Mouse (Mus musculus): ENCODE data around the gene Prtn3.

The Prtn3 gene

DNA sequence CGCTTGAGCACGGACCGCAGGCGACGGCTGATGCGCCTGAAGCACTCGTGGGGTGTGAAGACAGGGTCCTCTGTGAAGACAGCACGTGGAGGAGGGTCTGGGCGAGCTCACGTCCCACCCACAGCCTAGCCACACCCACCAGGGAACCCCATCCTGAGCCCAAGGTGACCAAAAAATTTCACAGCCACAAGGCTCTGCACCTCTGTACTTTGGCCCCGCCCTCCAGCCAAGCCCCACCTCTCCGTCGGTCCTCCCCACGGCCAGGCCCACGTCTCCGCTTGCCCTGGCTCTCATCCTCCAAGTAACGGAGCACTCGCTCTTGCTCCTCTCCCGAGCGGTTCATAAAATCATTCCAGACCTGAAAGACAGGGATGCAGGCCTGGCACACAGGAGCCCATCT is 38.1 kb downstream of the Prtn3 start:
- no peak for DNase-seq

DNA sequence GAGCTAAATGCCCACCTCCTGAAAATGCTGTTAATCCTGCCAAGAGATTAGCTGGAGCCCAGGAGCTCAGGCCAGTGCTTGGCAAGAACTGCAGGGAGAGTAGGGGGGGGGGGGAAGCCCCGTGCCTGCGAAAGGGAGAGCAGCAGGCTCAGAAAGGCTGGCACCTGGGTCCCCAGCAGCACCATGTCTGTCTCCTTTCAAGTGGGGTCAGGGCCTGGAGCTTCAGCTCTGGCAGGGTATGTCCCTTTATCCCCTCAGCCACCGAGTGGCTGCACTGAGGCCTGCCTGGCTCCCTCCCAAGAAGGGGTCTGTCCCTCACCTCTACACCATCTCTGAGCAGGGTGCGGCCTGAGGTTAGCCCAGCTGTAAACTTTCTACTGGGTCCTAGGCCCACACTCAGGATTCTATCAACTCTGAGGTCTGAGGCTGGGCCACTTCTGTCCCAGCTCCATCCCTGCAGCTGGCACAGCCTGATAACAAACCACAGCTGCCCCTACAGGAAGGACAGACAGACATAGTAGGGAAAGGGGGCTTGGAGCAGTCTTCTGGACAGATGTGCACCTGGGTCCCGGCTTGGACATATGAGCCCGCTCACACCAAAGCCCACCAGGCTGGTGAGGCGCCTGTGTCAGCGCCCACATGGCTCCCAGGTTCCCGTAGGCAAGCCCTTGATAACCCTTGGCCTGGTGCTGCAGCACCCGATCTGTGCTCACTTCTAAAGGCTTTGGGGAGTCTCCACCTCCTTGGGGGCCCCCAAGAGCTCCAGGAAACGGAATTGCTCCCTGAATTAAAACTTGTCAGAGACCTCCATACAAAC is 40.1 kb downstream of the Prtn3 start:
- no peak for DNase-seq

DNA sequence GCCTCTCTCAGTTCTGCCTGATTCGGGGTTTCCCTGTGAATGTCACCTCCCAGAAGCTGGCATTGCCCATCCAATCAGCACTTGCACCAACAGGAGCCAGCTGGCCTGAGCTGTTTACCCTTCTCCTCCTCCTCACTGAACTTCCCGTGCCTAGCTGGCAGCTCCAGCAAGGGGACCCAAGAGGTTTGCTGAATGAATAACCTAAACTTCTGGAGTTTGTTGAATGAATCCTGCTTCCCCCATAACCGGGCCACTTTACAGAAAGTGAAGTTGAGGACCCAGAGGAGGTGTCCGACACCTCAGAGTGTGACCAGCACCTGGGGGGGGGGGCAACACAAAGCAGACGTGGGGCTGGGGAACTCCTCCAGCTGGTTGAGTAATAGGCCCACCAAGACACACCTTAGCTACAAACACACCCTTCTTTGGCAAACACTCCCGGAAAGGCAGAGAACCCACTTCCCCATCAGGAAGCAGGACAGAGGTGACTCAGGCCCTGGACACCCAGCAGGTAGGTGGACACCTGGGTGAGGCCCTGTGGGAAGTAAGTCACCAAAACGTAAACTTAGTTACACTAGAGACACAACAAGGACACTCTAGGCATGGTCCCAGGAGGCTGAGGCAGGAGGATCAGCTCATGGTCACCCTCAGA is 40.8 kb downstream of the Prtn3 start:
- DNase-seq: peak in 1 of 2 experiments; percentile 41

DNA sequence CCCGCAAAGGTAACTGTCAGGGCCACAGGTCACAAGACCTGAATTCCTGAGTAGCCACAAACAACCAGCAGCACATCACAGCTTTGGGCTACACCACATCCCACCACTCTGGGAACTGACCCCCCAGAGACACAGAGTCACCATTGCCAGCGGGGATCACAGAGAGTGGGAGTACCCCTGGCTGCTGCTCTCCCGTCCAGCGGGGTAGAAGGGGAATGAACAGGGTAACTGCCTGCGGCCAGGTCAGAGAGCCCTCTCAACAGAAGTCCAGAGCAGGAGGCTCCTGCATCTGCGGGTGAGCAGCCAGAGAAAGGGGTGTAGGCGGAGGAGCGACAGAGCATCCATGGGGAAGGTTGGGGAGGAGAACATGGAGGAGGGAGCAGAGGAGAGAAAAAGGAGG is 41.8 kb downstream of the Prtn3 start:
- no peak for DNase-seq

DNA sequence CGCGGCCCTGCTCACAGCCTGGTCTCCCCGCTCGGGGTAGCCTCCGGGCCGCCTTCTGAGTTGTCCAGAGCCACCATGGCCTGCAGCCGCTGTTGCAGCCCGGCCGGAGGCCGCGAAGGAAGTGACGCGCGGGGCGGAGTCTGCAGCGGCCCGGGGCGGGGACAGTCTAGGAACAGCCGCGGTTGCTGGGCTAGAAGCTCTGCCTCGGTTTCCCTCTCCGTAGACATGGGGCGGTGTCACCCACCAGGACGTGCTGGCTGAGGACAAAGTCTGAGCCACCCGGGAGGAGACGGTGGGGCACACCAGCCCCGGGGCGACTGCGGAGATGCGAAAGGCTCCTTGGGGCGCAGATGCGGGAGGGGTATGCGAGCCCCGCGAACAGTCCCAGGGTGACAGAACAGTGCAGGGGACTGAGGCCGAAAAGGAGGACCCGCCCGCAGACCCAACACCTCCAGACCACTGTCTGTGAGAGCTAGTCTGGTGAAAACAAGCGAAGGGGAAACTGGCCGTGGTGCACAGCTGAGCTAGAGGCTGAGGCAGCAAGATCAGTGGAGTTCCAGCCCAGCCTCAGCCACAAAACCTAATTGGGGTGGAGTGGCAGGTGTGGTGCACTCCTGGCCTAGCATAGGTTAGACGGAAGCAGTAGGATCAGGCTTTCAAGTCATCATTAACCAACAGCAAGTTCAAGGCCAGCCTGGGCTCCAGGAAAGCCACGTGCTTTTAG is 42.7 kb downstream of the Prtn3 start, which contains the start of gene Kiss1r:
TSS of gene Kiss1r (plus strand) at position 164 of the 724 bp plus-strand sequence.
- DNase-seq: peak; percentile 90 to 92

DNA sequence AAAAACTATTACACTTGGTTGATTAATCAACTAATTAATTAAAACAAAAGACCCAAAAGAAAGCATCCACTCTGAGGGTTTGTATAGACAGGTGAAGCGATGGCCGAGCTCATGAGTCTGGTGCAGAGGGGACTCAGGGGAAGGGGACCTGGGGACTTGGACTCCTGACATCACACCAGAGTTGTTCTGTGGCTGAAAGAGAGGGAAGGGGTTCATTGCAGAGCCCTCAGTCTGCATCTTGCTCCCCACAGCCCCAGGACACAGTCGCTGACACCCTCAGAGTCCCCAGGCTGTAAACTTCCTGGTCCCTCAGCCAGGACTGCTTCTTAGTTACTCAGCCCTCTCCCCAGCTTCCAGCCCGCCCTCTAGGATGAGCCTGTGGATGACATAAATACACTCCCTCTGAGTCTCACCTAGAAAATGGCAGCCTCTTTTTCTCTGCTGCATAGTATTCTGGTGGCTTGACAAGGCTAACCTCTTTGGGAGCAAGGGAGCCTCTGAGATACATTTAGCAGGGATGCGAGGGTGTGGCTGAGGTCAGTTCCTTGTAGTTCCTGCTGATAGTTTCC is 43.3 kb downstream of the Prtn3 start:
- no peak for DNase-seq

DNA sequence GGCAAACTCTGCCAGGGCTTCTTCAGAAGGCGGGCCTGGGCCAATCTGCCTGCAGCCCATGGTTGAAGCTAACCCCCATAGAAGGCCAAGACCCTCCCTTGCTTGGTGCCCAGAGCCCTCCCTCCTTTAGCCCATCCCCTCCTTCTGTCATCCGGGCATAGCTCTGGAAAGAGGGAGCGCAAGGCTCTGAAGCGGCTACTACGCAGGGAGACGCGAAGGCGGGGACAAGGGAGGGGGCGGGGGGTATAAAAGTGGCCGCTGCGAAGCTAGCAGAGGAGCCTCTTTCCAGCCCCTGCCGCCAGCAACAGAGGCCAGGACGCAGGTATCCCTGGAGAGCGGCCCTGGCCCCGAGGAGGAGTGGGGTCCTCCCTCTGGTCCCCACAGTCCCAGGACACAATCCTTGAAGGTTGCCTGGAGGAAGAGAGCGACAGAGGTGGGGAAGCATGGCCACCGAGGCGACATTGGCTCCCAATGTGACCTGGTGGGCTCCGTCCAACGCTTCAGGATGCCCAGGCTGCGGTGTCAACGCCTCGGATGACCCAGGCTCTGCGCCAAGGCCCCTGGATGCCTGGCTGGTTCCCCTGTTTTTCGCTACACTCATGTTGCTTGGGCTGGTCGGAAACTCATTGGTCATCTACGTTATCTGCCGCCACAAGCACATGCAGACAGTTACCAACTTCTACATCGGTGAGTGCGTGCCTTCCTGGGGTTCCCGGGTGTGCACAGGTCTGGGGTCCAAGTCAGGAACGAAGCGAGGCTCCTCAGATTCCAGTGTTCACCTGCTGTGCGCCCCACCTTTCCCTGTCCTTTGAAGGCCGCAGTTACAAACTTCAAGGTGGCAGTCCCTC is 44.2 kb downstream of the Prtn3 start:
- DNase-seq: peak in 1 of 2 experiments; percentile 61

DNA sequence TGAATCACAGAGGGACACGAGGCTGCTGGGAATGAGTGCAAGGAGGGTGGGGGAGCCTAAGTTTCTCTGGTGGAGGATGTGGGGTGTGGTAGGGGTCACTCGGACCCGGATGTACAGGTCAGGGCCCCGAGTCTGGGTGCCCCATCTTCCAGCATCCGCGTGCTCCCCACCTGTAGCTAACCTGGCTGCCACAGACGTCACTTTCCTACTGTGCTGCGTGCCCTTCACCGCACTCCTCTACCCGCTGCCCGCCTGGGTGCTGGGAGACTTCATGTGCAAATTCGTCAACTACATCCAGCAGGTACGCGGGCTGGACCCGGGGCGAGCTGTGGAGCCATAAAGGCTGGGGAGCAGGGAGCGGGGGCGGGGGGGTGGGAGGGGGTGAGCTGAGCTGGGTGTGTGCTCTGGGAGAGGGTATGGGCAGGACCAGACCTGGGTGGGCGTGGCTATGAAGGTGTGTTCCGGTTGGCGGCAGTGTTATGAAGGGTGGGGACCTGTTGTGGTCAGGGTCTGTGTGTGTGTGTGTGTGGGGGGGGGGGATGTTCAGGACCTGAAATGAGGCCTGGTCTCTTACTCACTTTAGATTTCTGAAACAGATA is 45.1 kb downstream of the Prtn3 start:
- DNase-seq: no peak

DNA sequence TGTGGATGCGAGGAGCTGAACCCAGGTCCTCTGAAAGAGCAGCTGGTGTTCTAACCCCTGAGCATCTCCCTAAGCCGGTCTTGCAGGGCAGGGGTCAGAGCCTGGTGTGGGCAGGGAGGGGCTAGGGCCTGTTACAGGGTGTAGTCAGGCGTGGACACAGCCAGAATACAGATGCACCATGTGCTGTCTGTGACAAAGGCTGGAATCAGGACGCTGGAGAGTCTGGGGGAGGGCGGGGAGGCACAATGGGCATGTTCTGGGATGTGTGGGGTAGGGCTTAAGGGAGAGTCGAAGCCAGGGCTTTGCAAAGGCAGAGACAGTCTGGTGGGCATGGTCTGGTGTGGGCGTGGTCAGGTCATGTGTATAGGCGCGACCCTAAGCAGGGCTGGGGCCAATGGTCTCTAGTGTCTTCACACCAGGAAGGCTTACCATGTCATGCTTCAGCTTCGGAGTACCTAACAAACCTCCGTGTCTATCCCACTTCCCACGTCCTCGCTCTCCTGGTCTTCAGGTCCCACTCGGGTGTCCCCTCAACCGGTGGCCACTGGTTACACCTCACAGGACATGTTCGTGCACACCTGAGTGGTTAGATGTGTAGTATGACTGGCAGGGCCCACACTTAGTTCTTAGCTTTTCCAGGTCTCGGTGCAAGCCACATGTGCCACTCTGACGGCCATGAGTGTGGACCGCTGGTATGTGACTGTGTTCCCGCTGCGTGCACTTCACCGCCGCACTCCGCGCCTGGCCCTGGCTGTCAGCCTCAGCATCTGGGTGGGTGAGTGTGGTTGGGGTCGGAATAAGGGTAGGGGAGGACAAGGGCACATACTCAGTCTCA is 46.0 kb downstream of the Prtn3 start:
- no peak for DNase-seq

DNA sequence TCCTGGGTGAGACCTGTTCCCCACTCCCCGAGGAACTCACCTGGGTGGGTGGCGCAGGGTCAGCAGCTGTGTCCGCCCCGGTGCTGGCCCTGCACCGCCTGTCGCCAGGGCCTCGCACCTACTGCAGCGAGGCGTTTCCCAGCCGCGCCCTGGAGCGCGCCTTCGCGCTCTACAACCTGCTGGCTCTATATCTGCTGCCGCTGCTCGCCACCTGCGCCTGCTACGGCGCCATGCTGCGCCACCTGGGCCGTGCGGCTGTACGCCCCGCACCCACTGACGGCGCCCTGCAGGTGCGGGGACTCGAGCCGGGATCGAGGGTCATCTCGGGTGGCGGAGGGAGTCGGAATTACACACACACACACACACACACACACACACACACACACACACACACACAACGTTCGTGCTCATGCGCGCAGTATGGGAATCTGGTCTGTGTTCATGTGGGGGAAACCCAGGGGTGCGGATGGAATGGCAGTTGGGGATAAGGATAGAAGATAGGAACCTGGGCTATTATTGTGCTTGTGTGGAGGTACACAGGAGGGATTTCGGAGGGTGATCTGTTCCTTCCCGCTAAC is 46.8 kb downstream of the Prtn3 start, which contains the start of gene R3hdm4:
TSS of gene R3hdm4 (minus strand) at position 251 of the 578 bp plus-strand sequence.
- DNase-seq: no peak

DNA sequence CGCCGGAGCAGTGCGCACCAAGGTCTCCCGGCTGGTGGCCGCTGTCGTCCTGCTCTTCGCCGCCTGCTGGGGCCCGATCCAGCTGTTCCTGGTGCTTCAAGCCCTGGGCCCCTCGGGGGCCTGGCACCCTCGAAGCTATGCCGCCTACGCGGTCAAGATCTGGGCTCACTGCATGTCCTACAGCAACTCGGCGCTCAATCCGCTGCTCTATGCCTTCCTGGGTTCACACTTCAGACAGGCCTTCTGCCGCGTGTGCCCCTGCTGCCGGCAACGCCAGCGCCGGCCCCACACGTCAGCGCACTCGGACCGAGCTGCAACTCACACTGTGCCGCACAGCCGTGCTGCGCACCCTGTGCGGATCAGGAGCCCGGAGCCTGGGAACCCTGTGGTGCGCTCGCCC is 47.3 kb downstream of the Prtn3 start:
- DNase-seq: no peak

DNA sequence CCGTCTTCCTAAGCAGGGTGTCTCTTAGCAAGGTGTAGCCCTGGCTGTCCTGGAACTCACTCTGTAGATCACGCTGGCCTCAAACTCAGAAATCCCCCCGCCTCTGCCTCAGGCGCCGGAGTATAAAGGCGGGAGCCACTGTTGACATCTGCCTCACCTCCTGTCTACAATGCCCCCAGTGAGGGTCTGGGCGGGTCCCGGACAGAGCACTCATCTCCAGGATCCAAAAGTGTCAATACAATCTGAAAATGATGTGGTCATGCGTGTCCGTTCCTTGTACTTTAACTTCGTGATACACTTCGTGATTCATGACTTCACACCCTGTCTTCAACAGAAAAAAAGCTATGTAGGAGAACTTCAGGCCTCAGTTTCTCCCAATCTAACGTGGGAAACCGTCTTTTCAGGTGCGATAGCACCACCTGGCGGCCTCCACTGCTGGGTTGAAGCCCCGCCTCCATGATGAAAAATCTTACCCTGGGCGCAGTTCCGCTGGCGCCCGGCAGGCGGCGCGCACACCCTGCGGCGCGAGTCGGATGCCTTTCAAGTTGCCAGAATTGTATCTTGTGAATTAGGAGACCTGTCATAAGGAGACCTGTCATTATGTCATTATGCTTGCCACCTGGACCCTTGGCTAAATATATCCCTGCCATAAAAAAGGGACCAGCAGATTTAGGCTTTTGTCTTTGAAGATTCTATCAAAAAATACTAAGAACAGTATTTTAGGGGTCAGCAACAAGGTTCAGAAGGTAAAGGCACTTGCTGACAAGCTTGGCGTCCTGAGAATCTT is 50.9 kb downstream of the Prtn3 start:
- DNase-seq: peak; percentile 91 to 95

DNA sequence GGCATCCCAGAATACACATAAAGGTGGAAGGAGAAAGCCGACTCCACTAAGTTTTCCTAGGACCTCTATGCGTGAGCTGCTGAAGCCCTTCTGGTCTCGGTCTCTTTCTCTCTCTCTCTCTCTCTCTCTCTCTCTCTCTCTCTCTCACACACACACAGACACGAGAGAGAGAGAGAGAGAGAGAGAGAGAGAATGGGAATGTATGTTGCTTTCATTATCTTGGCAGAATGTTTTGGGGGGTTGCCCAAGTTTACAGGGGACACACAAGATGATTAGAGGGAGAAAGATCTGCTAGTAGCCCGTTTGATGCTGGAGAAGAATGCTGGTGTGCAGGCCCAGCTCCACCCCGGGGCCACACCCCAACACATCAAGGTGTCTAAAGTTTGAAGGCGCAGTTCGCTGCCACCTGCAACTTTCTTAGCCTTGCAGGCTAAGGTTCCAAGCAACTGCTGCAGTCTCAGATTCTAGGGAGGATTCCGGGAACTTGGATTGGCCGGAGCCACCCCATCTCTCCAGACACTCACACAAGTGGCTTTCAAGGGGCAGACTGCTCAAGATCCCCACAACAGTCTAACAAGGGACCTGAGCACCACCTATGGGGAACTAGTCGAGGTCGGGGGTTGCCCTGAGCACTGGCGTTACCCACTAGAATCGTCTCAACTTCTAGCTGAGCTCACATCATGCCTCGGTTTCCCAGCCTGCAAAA is 51.7 kb downstream of the Prtn3 start:
- DNase-seq: no peak

DNA sequence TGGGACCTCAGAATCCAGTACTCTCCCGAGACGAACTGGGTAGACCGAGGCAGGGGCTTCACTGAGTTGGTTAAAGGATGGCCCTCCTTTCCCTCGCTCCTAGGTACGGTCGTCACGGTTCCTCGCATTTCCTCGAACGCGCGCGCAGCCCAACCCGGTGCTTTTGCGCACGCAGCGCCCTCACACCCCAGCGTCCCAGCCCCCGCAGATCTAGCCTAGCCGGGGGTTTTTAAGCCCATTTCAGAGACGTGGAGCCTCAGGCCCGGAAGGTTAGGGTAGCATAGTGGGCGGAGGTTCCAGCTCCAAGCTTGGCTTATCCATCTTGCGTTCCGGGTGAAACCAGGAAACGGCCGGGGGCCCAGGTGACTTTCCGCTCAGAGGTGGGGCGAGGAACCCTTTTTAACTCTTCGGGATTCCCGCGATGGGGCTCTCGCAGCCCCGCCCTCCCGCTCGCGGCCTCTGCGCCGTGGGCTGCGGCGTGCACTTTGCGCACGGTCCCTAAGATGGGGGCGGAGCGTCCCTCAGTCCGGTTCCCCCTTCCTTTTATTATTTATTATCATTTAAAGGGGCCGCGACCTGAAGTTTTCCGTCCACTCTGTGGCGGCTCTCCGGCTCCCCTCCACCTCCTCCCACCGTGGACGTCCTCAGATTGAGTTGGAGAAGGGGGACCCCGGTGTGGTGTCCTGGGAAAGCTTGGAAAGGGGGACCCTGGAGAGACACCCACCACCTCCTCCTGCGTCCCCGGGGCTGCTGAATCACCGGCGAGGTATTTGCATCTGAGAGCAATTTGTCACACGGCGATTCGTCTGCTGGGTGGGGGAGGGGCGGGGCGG is 52.4 kb downstream of the Prtn3 start, which contains the start of gene Arid3a:
TSS of gene Arid3a (plus strand) at position 553 of the 833 bp plus-strand sequence.
- peak; percentile 95 to 96 for DNase-seq

DNA sequence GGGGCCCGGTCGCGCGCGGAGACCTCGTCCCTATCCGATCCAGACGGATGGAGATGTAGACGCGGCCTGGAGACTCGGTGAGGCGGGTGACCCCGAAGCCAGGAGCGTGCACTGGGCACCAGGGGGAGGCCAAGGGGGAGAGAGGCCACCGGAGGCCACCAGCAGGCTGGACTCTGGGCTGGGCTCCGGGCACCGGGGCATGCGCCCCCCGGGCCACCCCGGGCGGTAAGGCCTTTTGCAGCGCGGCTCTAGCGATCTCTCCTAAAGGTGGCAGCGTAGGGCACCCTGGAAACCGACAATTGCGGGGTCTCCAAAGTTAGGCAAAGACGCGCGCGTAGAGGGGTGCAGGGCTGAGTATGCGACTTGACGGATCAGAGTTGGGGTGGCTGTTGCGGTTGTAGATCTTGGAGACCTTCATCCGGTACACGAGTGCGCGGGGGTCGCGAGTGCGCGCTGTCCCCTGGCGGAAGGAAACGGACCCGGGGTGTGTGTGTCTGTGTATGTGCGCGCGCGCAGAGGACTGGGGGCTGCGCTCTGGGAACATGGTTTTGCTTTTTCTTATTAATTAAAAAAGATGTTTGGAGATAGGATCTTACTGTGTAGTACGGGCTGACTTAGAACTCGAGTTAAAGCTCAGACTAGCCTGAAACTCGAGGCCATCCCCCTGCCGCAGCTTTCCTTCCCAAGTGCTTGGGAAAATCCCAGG is 53.2 kb downstream of the Prtn3 start:
- peak; percentile 78 to 83 for DNase-seq

DNA sequence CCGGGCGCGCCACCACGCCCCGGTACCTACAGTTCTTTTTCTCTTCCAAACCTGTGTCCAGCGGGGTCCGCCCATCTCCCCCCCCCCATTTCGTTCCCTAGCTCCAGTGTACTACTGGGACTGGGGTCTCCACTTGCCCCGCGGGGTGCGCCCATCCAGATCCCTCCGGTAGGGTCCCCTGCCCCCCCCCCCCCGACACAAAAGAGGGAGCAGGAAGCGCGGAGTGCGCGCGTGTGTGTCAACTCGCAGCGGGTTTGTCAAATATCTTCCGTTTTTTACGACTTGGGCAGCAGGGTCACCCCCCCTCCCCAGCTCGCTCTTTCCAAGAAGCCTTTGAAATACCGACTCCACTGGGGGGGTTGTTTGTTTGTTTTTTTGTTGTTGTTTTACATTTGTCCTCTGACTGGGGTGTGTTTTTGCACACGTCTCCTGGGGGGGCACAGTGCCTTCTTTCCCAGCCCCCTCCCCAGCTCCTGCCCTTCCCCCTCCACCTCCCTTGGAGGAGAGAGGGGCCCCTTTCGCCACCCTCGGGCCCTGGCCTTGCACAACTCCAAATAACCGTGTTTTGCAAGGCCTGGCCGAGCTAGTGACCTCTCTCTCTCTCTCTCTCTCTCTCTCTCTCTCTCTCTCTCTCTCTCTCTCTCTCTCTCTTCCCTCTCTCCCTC is 53.9 kb downstream of the Prtn3 start:
- peak; percentile 75 to 84 for DNase-seq
